Mouse (Mus musculus) embryonic fibroblast, embryonic 13.5 days (primary cell): Measurements from ENCODE around the gene Gm45234.

Experiments used
- CTCF ChIP-seq: IDR thresholded peaks from 2 replicates; pipeline ENCODE4 v1.5.1; 2011; ENCODE audit warnings: mild to moderate bottlenecking, control low read depth, low read length, moderate library complexity, borderline replicate concordance; ENCODE audit not compliant: insufficient read depth
- POLR2A ChIP-seq: IDR thresholded peaks from 2 replicates; pipeline ENCODE4 v1.6.1; 2011; ENCODE audit warnings: low read depth, mild to moderate bottlenecking, control low read depth, low read length, moderate library complexity

- no peak for TF ChIP-seq POLR2A
- TF ChIP-seq CTCF, result no peak
These were observed 34.3 kb upstream of the Gm45234 start for GRCm38 (mm10) chr6:124790121-124790520.
